Mouse (Mus musculus) bone marrow, adult 2 months (tissue): Measurements from ENCODE around the gene Ror1. TPM values are rescaled to one million over a fixed set of nuclear protein-coding genes. Genes with fewer than 3 reads are reported as not detected.

Experiments used
- H3K27ac ChIP-seq: fragments of 200-500 bp; 2 replicates; pipeline ENCODE4 v1.5.1; 2012; ENCODE audit warnings: low read depth, mild to moderate bottlenecking, control low read depth, inconsistent platforms, low read length; ENCODE audit not compliant: control insufficient read depth, poor library complexity, insufficient read depth
- H3K4me1 ChIP-seq: fragments of 200-500 bp; 2 replicates; pipeline ENCODE4 v1.6.1; 2011; ENCODE audit warnings: low read length; ENCODE audit not compliant: control insufficient read depth, insufficient read depth
- H3K4me3 ChIP-seq: fragments of 200-500 bp; replicated peaks from 2 replicates; pipeline ENCODE3; 2011; ENCODE audit warnings: mild to moderate bottlenecking, low read depth, low read length, control low read depth; ENCODE audit not compliant: control insufficient read depth
- CTCF ChIP-seq: fragments of 200-500 bp; IDR thresholded peaks from 2 replicates; pipeline ENCODE4 v1.5.1; 2011; ENCODE audit warnings: low read length, control low read depth; ENCODE audit not compliant: control insufficient read depth, insufficient read depth
- POLR2A ChIP-seq: fragments of 200-500 bp; IDR thresholded peaks from 2 replicates; pipeline ENCODE4 v1.6.1; 2011; ENCODE audit warnings: low read depth, mild to moderate bottlenecking, control low read depth, low read length, borderline replicate concordance; ENCODE audit not compliant: control insufficient read depth
- WGBS: fragments of 180-500 bp; shearing (Covaris S2); methylation state at CpG from one replicate; pipeline ENCODE4 v1.1.7; 2018; 5-methylcytosine and 5-hydroxymethylcytosine counted together
- polyA plus RNA-seq: library from polyadenylated mRNA; stranded (reverse); fragments of >200 nt; gene quantifications from 2 replicates; pipeline ENCODE4 v1.2.4, GENCODE M21; 2011; ENCODE audit warnings: low replicate concordance; ENCODE audit not compliant: missing spikeins, insufficient read depth, insufficient read length

Gene Ror1
- polyA plus RNA-seq, 1 experiment = not detected

DNA sequence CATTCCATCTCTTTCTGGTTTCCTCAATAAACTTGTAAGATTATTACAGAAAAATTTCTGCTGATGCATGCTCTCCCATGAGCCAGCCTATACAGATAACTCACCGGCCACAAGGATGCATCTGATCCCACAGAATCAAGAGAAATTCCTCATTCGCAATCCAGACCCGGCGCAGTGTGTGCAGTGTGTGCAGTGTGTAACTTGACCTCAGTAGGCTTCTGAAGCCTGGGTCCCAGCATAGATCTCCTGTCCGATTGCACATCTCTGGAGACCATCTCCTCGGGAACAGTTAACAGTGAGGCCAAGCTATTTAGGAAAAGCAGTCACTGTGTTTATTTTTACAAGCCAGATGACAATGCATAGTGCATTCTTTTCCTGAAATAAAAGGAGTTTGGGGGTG is 280.6 kb downstream of the Ror1 start:
- TF ChIP-seq POLR2A (no peak), CTCF (no peak)
- 80% methylated on average over 6 of the region's 6 CpGs for WGBS
- no peak overlapping the region for H3K4me3 ChIP-seq
- no peak overlapping the region for H3K27ac ChIP-seq
- H3K4me1 ChIP-seq = no peaks in the 10 kb centered on the region

DNA sequence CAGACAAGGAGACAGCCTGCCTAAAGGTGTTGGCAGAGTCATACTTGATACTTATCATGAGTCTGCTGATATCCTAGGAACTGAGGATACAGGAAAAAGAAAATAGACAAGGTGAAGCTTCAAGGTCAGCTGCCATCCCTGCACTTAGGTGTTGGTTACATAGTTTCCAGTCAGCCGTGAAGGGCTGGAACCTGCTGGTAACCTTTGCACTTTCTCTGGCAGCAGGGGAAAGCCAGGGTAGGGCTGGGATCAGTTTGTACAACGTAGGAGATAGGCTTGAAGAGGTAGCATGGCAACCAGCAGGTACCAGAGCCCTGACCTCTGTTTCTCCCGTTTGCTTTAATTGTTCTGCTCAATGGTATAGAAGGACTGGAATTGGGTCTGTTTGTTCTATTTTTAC is 281.6 kb downstream of the Ror1 start:
- 76% methylated on average over 3 of the region's 3 CpGs for WGBS

DNA sequence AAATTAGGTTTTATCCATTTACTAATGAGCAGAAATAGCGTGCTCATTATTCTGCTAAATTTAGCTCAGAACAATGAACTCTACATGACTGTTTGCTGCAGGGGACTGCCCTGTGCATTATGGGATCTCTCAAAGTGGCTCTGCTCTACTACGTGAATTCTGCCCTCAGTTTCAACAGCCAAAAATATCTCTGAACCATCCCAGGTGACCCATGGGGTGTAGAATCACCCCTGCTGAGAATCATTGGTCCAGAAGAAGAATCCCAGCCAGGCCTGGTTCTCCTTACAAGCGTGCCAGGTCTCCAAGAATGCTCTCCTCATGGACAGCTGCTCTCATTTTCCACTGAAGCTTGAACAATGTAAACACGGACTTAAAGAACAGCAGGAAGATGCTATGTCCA is 282.4 kb downstream of the Ror1 start:
- no peak for TF ChIP-seq CTCF
- TF ChIP-seq POLR2A = no peak
- Histone ChIP-seq H3K27ac (no peak overlapping the region), H3K4me1 (peaks cover 1% of the 10 kb centered on the region; the same call in 1 of the 2 replicates), H3K4me3 (no peak overlapping the region)
- 77% methylated on average over 4 of the region's 4 CpGs for WGBS

More for the DNA sequence above, 281.6 kb downstream of the Ror1 start:
- TF ChIP-seq POLR2A (no peak), CTCF (no peak)
- Histone ChIP-seq H3K4me3 (no peak overlapping the region), H3K27ac (no peak overlapping the region), H3K4me1 (peaks cover 1% of the 10 kb centered on the region; the same call in 1 of the 2 replicates)

DNA sequence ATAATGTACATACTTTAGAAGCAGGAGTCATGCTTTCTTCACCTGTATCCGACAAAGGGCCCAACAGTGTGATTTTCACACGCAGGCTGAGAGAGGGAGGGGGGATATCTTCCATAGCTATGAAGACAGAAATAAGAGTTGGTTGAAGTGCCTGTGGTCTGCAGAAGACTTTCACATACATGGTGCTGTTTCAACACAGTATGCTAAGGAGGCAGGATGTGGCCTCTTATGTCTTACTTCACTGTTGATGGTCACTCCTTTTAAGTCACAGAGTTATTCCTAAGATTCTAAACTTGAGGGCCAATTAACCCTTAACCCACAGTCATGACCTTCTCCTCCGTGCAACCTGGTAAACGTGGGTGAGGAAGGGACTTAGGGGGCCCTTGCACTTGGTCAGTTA is 286.2 kb downstream of the Ror1 start:
- H3K4me3 ChIP-seq = no peak overlapping the region
- TF ChIP-seq CTCF (no peak), POLR2A (no peak)
- 47% methylated on average over 4 of the region's 4 CpGs for WGBS
- no peak overlapping the region for H3K27ac ChIP-seq
- peaks cover 1% of the 10 kb centered on the region; the same call in 1 of the 2 replicates for H3K4me1 ChIP-seq

DNA sequence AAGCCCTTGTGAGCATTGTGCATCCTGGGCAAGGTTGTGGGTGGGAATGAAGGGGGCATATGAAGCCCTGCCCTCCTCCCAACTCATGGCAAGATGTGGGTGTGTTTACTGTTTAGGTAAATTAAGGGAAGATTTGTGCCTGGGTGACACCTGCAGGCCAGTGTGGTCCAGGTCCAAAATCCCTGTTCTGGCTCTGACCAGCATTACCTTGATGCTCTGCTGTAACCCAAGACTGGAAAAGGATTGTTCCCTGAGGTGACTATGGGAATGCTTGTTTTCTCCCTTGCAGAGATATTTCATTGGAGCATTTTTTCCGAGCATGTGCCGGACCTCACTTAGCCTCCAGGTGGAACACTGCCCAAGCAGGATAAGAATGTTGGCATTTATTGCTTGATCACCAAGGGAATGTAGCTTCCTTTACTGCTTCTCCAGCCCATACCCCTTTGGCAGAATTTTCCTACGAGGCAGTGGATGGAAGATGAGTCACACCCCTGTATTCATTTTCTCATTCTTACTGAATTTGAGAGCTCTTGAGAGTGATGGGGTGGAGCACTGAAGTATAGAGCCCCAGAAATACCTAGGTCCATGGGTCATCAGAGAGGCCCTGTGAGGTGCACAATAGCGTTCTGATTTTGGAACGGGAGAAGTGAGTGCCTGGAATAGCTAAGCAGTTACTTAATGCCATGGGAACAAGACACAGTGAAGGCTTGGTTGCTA is 290.8 kb downstream of the Ror1 start:
- no peak overlapping the region for H3K4me3 ChIP-seq
- no peak overlapping the region for H3K27ac ChIP-seq
- no peak for TF ChIP-seq POLR2A
- no peak for TF ChIP-seq CTCF
- no peaks in the 10 kb centered on the region for H3K4me1 ChIP-seq
- 72% methylated on average over 5 of the region's 5 CpGs for WGBS

DNA sequence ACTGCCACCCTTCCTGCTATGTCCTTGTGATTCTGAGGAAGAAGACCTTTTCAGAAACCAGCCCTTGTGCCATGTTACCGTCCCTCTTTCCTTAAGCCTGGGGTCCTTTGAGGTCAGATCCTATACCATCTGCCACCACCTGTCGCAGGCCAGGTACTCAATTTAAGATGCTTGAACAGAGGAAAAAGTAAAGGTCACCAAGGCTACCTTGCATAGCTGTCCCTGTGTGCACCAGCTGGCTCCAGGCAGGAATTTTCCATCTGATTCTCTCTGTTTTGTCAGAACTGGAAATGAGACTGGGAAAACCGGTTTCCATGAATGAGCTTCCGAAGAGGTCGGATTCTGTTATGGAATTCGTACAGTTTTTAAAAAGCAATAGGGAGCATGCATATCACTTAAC is 294.8 kb downstream of the Ror1 start:
- H3K27ac ChIP-seq = no peak overlapping the region
- WGBS = 93% methylated on average over 6 of the region's 6 CpGs
- no peaks in the 10 kb centered on the region for H3K4me1 ChIP-seq
- no peak overlapping the region for H3K4me3 ChIP-seq
- no peak for TF ChIP-seq CTCF
- no peak for TF ChIP-seq POLR2A

DNA sequence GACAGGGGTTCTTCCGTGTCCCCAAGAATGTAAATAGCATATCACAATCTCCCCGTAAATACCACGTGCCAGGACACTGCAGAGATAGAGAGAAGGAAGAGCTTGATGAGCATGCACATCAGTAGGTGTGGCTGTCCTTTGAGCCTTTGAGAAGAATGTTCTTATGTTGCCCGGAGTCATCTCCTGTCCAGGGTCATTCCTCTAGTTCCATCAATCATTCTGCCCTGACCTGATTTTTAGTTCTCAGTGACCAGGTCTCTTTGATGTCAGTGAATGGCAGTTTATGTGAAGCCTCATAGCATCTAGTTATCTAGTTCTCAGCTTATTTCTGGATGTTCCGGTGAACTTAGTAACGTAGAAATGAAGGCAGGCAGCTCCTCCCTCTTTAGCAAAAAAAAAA is 295.4 kb downstream of the Ror1 start:
- Histone ChIP-seq H3K4me3 (no peak overlapping the region), H3K27ac (no peak overlapping the region), H3K4me1 (no peaks in the 10 kb centered on the region)
- WGBS = 90% methylated on average over 6 of the region's 6 CpGs
- TF ChIP-seq POLR2A = no peak
- no peak for TF ChIP-seq CTCF

DNA sequence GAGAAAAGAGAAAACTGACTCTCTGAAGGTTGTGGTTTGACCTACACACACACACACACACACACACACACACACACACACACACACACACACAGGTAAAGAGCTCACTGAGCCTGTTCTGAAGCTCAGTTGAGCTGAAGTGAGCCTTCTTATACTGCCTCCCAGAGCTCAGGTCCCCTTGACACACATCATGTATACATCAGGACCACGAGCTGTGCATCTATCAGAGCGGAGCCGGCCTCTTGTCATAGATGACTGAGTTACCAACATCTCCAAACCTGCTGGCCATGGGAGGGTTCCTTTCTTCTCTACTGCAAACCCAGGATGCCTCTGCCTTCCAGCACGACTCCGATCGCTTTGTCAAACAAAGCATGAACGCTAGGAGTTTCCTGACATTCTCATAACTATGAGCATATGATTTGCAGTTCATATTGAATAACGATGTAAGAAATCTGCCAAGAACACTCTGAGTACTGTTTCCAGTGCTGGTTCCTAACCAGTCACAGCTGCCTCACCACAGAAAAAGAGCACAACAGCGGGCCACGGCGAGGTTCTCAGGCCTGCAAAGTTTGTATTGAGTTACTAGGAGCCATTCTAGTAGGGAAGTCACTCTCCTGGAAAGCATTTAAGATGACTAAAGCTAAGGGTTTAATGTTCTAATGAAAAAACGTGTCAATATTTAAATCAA is 297.9 kb downstream of the Ror1 start:
- H3K27ac ChIP-seq = no peak overlapping the region
- WGBS = 84% methylated on average over 12 of the region's 12 CpGs
- no peak overlapping the region for H3K4me3 ChIP-seq
- no peaks in the 10 kb centered on the region for H3K4me1 ChIP-seq
- TF ChIP-seq CTCF (no peak), POLR2A (no peak)
